Mouse (Mus musculus): Measurements from ENCODE around the gene Aldh3a1. TPM values are rescaled to one million over a fixed set of nuclear protein-coding genes. Genes with fewer than 3 reads are reported as not detected.

Gene Aldh3a1
- polyA plus RNA-seq, 1 experiment from 2014 or later: 0.10 TPM

- H3K27ac ChIP-seq (ENCODE audit: low read depth, low read length): no peak overlapping the region
- no peaks in the 10 kb centered on the region for H3K27me3 ChIP-seq (replicated peaks; ENCODE audit: control insufficient read depth, insufficient read depth, low read length)
- no peak overlapping the region for H3K4me2 ChIP-seq (replicated peaks; ENCODE audit: low read depth)
- TF ChIP-seq CTCF (IDR thresholded peaks at IDR 0.05; ENCODE audit: low read depth): peak; percentile 54
- H3K36me3 ChIP-seq (ENCODE audit: control insufficient read depth, insufficient read depth): no peaks in the 10 kb centered on the region
- no peak for ATAC-seq
- 51% methylated on average over 9 of the region's 9 CpGs for WGBS
- no peaks in the 10 kb centered on the region for H3K4me1 ChIP-seq (replicated peaks; ENCODE audit: control insufficient read depth, insufficient read depth, low read length)
- H3K4me3 ChIP-seq (ENCODE audit: low read depth, low read length): no peak overlapping the region
- no peaks in the 10 kb centered on the region for H3K9me3 ChIP-seq (ENCODE audit: control insufficient read depth)
- H3K9ac ChIP-seq (ENCODE audit: low read depth, low read length): no peak overlapping the region
Measured at GRCm38 (mm10) chr11:61220156-61220881, 13.0 kb downstream of the Aldh3a1 start.

DNA sequence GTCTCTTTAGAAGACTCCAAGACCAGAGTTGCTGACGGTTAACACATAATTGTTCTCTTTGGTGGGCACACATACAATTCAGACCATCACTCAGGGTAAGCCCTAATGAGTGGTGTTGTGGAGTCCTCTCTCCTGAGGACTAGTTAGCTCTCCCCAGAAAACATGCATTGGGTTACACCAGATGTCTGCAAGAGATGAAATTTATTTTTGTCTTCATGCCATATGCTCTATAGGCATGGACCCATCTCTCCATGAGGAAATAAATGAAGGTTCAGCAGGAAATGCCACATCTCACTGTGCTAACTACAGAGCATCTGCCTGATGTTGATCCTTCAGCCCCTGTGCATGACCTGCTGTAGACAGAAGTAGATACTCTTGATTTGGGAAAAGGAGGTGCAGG is 14.7 kb downstream of the Aldh3a1 start:
- H3K27ac ChIP-seq (ENCODE audit: low read depth, low read length): no peak overlapping the region
- no peak for ATAC-seq
- H3K4me3 ChIP-seq (ENCODE audit: low read depth, low read length): no peak overlapping the region
- H3K9me3 ChIP-seq (ENCODE audit: control insufficient read depth): no peaks in the 10 kb centered on the region
- no peak for TF ChIP-seq CTCF (IDR thresholded peaks at IDR 0.05; ENCODE audit: low read depth)
- H3K4me2 ChIP-seq (replicated peaks; ENCODE audit: low read depth): no peak overlapping the region
- H3K9ac ChIP-seq (ENCODE audit: low read depth, low read length): no peak overlapping the region
- no peaks in the 10 kb centered on the region for H3K36me3 ChIP-seq (ENCODE audit: control insufficient read depth, insufficient read depth)
- WGBS: 61% methylated on average over 1 of the region's 1 CpGs
- H3K27me3 ChIP-seq (replicated peaks; ENCODE audit: control insufficient read depth, insufficient read depth, low read length): no peaks in the 10 kb centered on the region
- H3K4me1 ChIP-seq (replicated peaks; ENCODE audit: control insufficient read depth, insufficient read depth, low read length): no peaks in the 10 kb centered on the region

GRCm38 (mm10) chr11:61222971-61223745 is 15.8 kb downstream of the Aldh3a1 start:
- H3K36me3 ChIP-seq (ENCODE audit: control insufficient read depth, insufficient read depth): no peaks in the 10 kb centered on the region
- H3K4me1 ChIP-seq (replicated peaks; ENCODE audit: control insufficient read depth, insufficient read depth, low read length): no peaks in the 10 kb centered on the region
- no peak for TF ChIP-seq CTCF (IDR thresholded peaks at IDR 0.05; ENCODE audit: low read depth)
- H3K4me3 ChIP-seq (ENCODE audit: low read depth, low read length): no peak overlapping the region
- no peak for ATAC-seq
- H3K27ac ChIP-seq (ENCODE audit: low read depth, low read length): no peak overlapping the region
- H3K9ac ChIP-seq (ENCODE audit: low read depth, low read length): no peak overlapping the region
- 85% methylated on average over 9 of the region's 9 CpGs for WGBS
- no peak overlapping the region for H3K4me2 ChIP-seq (replicated peaks; ENCODE audit: low read depth)
- H3K9me3 ChIP-seq (ENCODE audit: control insufficient read depth): no peaks in the 10 kb centered on the region
- no peaks in the 10 kb centered on the region for H3K27me3 ChIP-seq (replicated peaks; ENCODE audit: control insufficient read depth, insufficient read depth, low read length)

GRCm38 (mm10) chr11:61224234-61224744 is 17.0 kb downstream of the Aldh3a1 start:
- Histone ChIP-seq H3K9ac (ENCODE audit: low read depth, low read length) (no peak overlapping the region), H3K4me3 (ENCODE audit: low read depth, low read length) (no peak overlapping the region), H3K27ac (ENCODE audit: low read depth, low read length) (no peak overlapping the region), H3K27me3 (replicated peaks; ENCODE audit: control insufficient read depth, insufficient read depth, low read length) (no peaks in the 10 kb centered on the region), H3K4me1 (replicated peaks; ENCODE audit: control insufficient read depth, insufficient read depth, low read length) (no peaks in the 10 kb centered on the region), H3K36me3 (ENCODE audit: control insufficient read depth, insufficient read depth) (no peaks in the 10 kb centered on the region), H3K4me2 (replicated peaks; ENCODE audit: low read depth) (no peak overlapping the region), H3K9me3 (ENCODE audit: control insufficient read depth) (no peaks in the 10 kb centered on the region)
- WGBS: 64% methylated on average over 6 of the region's 6 CpGs
- no peak for ATAC-seq
- TF ChIP-seq CTCF (IDR thresholded peaks at IDR 0.05; ENCODE audit: low read depth): no peak

DNA sequence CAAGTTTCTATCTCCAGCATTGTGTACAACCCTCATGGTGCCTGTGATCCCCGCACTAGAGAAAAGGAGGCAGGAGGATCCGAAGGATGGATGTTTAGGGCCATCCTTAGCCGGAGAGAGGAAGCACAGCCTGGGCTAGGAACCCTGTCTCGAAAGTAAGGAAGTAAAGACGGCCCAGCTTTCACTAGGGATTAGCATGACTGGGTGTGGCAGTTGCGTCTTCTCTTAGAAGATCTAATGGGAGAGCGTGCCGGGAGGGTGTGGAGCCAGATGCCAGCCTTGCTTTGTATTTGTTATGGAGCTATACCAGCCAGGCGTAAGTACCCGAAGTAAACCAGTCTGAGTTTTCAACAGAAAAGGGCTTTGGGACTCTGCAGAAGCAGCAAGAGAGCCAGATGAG is 17.6 kb downstream of the Aldh3a1 start:
- TF ChIP-seq CTCF (IDR thresholded peaks at IDR 0.05; ENCODE audit: low read depth): no peak
- H3K27ac ChIP-seq (ENCODE audit: low read depth, low read length): no peak overlapping the region
- no peak overlapping the region for H3K9ac ChIP-seq (ENCODE audit: low read depth, low read length)
- WGBS: 79% methylated on average over 10 of the region's 10 CpGs
- no peak overlapping the region for H3K4me3 ChIP-seq (ENCODE audit: low read depth, low read length)
- no peaks in the 10 kb centered on the region for H3K36me3 ChIP-seq (ENCODE audit: control insufficient read depth, insufficient read depth)
- ATAC-seq: no peak
- H3K27me3 ChIP-seq (replicated peaks; ENCODE audit: control insufficient read depth, insufficient read depth, low read length): no peaks in the 10 kb centered on the region
- H3K4me1 ChIP-seq (replicated peaks; ENCODE audit: control insufficient read depth, insufficient read depth, low read length): no peaks in the 10 kb centered on the region
- no peak overlapping the region for H3K4me2 ChIP-seq (replicated peaks; ENCODE audit: low read depth)
- H3K9me3 ChIP-seq (ENCODE audit: control insufficient read depth): no peaks in the 10 kb centered on the region

DNA sequence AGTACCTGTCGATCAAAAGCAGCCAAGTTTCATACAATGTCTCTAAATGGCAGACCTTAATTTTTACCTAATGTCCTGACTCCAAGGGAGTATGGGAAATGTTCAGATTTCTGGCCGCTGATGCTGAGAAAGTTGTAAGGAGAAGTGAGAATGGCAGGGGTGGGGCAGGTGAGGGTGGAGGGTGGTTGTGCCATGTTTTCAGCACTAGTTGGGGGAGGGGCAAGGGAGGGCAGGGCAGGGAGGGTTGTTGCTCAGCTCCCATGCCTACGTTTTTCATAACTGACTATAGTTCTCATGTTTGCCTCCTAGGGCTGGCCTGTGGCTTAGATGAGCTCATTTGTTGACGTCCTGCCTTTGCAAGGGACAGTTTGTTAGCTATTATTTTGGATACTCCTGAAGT is 18.2 kb downstream of the Aldh3a1 start:
- ATAC-seq: no peak
- Histone ChIP-seq H3K4me3 (ENCODE audit: low read depth, low read length) (no peak overlapping the region), H3K9me3 (ENCODE audit: control insufficient read depth) (no peaks in the 10 kb centered on the region), H3K27me3 (replicated peaks; ENCODE audit: control insufficient read depth, insufficient read depth, low read length) (no peaks in the 10 kb centered on the region), H3K27ac (ENCODE audit: low read depth, low read length) (no peak overlapping the region), H3K4me1 (replicated peaks; ENCODE audit: control insufficient read depth, insufficient read depth, low read length) (no peaks in the 10 kb centered on the region), H3K36me3 (ENCODE audit: control insufficient read depth, insufficient read depth) (no peaks in the 10 kb centered on the region), H3K4me2 (replicated peaks; ENCODE audit: low read depth) (no peak overlapping the region), H3K9ac (ENCODE audit: low read depth, low read length) (no peak overlapping the region)
- TF ChIP-seq CTCF (IDR thresholded peaks at IDR 0.05; ENCODE audit: low read depth): no peak
- 69% methylated on average over 4 of the region's 4 CpGs for WGBS
